Mouse (Mus musculus): ENCODE data around the gene Txndc12. TPM values are rescaled to one million over a fixed set of nuclear protein-coding genes. Genes with fewer than 3 reads are reported as not detected.
A peak's percentile ranks its signal among the peaks of the same experiment; 100 is the strongest.

Txndc12 gene
- total and polyA plus RNA-seq, 3 experiments = 45.5 to 62.3 (median 52.7) TPM

DNA sequence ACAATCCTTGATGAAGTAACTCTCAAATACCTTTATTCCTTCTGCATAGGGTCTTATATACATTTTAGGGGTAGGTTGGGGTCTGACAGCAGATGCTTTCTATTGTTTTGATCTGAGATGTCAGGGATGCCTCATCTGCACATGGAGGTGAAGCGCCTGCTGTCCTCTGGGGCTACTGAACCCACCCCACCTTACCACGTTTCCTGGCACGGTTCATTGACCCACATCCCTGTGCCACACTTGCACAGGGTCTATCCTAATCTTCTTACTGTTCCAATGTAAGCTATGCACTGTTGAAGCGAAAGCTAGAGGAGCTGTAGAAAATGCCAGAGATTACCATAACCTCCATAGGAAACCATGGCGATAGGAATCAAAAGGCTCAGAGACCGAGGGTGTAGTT, 22.9 kb upstream of the Txndc12 start:
- Histone ChIP-seq H3K4me1 (ENCODE audit: control insufficient read depth in 1 of 2, insufficient read depth in 2 of 2) (no peaks in the 10 kb centered on the region), H3K4me2 (ENCODE audit: insufficient read depth, low read depth, poor library complexity, severe bottlenecking) (no peak overlapping the region), H3K36me3 (replicated peaks in 1 of 2; ENCODE audit: control insufficient read depth in 1 of 2, insufficient read depth in 1 of 2, low read length in 1 of 2) (peaks cover 3 to 5% of the 10 kb centered on the region in 2 experiments), H3K9ac (ENCODE audit: insufficient read depth, low read depth) (no peak overlapping the region), H3K4me3 (replicated peaks in 1 of 3; ENCODE audit: low read depth in 2 of 3, low read length in 2 of 3, poor library complexity in 1 of 3) (no peak overlapping the region), H3K27me3 (replicated peaks) (no peaks in the 10 kb centered on the region), H3K27ac (ENCODE audit: insufficient read depth, low read depth) (no peak overlapping the region), H3K9me3 (replicated peaks; ENCODE audit: low read length) (no peaks in the 10 kb centered on the region), H3K79me2 (replicated peaks; ENCODE audit: control insufficient read depth, extremely low read depth, insufficient read depth, poor library complexity, severe bottlenecking) (no peaks in the 10 kb centered on the region)
- in situ Hi-C loops (cut with MboI; ENCODE audit: low pct_ligation_motif_present, low pct_unique_long_range_greater_than_20kb, low sequenced_read_pairs) (no loop called here), dilution Hi-C loops (cut with MboI; ENCODE audit: extremely low pct_ligation_motif_present, extremely low pct_unique_long_range_greater_than_20kb, low sequenced_read_pairs) (no loop called here)
- DNase-seq (ENCODE audit: extremely low read depth) = no peak
- no peak for TF ChIP-seq TBP (conservative IDR thresholded peaks at IDR 0.05; ENCODE audit: low read depth, low read length)
- TF ChIP-seq USF2 (conservative IDR thresholded peaks at IDR 0.05; ENCODE audit: low read depth, low read length) = no peak
- no peak for TF ChIP-seq POLR2AphosphoS2 (IDR thresholded peaks at IDR 0.05; ENCODE audit: low read depth, low read length)
- TF ChIP-seq TCF12 (IDR thresholded peaks at IDR 0.05; ENCODE audit: low read depth, low read length) = no peak
- TF ChIP-seq MEF2A (IDR thresholded peaks at IDR 0.05; ENCODE audit: borderline replicate concordance, low read depth, low read length) = no peak
- TF ChIP-seq POLR2A (IDR thresholded peaks at IDR 0.05; ENCODE audit: low read depth, low read length) = no peak
- TF ChIP-seq CTCF (conservative IDR thresholded peaks at IDR 0.05 in 1 of 2, IDR thresholded peaks at IDR 0.05 in 1 of 2; ENCODE audit: low read depth in 2 of 2, low read length in 2 of 2) = no peak
- no peak for TF ChIP-seq MXI1 (IDR thresholded peaks at IDR 0.05; ENCODE audit: low read depth, low read length)
- TF ChIP-seq E2F4 (IDR thresholded peaks at IDR 0.05; ENCODE audit: insufficient replicate concordance, low read depth, low read length) = no peak
- TF ChIP-seq JUN (IDR thresholded peaks at IDR 0.05; ENCODE audit: insufficient read depth, low read depth, low read length) = no peak
- TF ChIP-seq RAD21 (IDR thresholded peaks at IDR 0.05; ENCODE audit: low read depth, low read length) = no peak
- no peak for TF ChIP-seq SMC3 (IDR thresholded peaks at IDR 0.05; ENCODE audit: low read depth, low read length)
- no peak for TF ChIP-seq CHD2 (IDR thresholded peaks at IDR 0.05; ENCODE audit: low read length)
- TF ChIP-seq ZKSCAN1 (IDR thresholded peaks at IDR 0.05; ENCODE audit: borderline replicate concordance, low read depth, low read length) = no peak
- no peak for TF ChIP-seq RCOR1 (conservative IDR thresholded peaks at IDR 0.05; ENCODE audit: low read depth, low read length)
- no peak for TF ChIP-seq GABPA (IDR thresholded peaks at IDR 0.05; ENCODE audit: insufficient replicate concordance, low read depth, low read length)

DNA sequence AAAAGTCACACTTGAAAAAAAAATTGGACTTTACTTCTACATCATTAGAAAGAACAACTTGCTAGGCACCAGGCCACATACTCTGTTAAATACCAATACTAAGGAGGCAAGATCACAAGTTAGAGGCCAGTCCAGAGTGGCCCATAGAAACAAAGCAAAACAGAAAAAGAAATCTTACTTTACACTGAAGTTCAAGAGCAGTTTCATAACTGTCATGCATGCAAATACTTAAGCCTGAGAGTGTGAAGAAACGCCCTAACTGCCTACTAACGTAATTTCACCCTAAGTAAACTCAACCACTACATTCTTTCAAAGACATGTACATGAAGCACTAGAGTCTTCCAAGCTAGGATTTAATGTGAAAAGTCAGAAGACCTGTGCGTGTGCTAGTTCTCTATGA, 8.7 kb upstream of the Txndc12 start:
- Histone ChIP-seq H3K4me2 (ENCODE audit: insufficient read depth, low read depth, poor library complexity, severe bottlenecking) (peak overlapping the region; percentile 78), H3K36me3 (replicated peaks in 1 of 2; ENCODE audit: control insufficient read depth in 1 of 2, insufficient read depth in 1 of 2, low read length in 1 of 2) (peaks cover 39 to 63% of the 10 kb centered on the region in 2 experiments)
- dilution Hi-C loops (cut with MboI; ENCODE audit: extremely low pct_ligation_motif_present, extremely low pct_unique_long_range_greater_than_20kb, low sequenced_read_pairs) = no loop called here
- TF ChIP-seq USF1 (IDR thresholded peaks at IDR 0.05; ENCODE audit: low read depth, low read length) = no peak
- no peak for TF ChIP-seq KAT2A (IDR thresholded peaks at IDR 0.05; ENCODE audit: insufficient replicate concordance, low read length)
- TF ChIP-seq IRF4 (IDR thresholded peaks at IDR 0.05; ENCODE audit: low read depth, low read length) = peak; percentile 75
- no peak for TF ChIP-seq UBTF (IDR thresholded peaks at IDR 0.05; ENCODE audit: low read depth, low read length)
- TF ChIP-seq NELFE (IDR thresholded peaks at IDR 0.05; ENCODE audit: low read depth, low read length) = no peak
- TF ChIP-seq ZNF384 (IDR thresholded peaks at IDR 0.05; ENCODE audit: low read depth, low read length) = no peak
- TF ChIP-seq RCOR1 (conservative IDR thresholded peaks at IDR 0.05; ENCODE audit: low read depth, low read length) = no peak
- TF ChIP-seq TCF12 (IDR thresholded peaks at IDR 0.05; ENCODE audit: low read depth, low read length) = 0 out of 2 replicates have a peak, but pooled peaks have one; percentile 20
- no peak for TF ChIP-seq GABPA (IDR thresholded peaks at IDR 0.05; ENCODE audit: insufficient replicate concordance, low read depth, low read length)
- TF ChIP-seq MAFK (IDR thresholded peaks at IDR 0.05; ENCODE audit: insufficient replicate concordance, low read length) = no peak
- 0 out of 2 replicates have a peak, but pooled peaks have one; percentile 20 for TF ChIP-seq JUND (conservative IDR thresholded peaks at IDR 0.05; ENCODE audit: low read depth, low read length)
- TF ChIP-seq ELF1 (IDR thresholded peaks at IDR 0.05; ENCODE audit: low read depth, low read length) = no peak
- TF ChIP-seq POLR2AphosphoS2 (IDR thresholded peaks at IDR 0.05; ENCODE audit: low read depth, low read length) = no peak
- TF ChIP-seq BHLHE40 (IDR thresholded peaks at IDR 0.05; ENCODE audit: low read depth, low read length) = no peak
- peak; percentile 14; the same call in 1 of the 2 replicates for TF ChIP-seq ETS1 (conservative IDR thresholded peaks at IDR 0.05; ENCODE audit: low read depth, low read length)
- no peak for TF ChIP-seq MYC (IDR thresholded peaks at IDR 0.05; ENCODE audit: low read depth, low read length)
- TF ChIP-seq JUN (IDR thresholded peaks at IDR 0.05; ENCODE audit: insufficient read depth, low read depth, low read length) = peak; percentile 23; the same call in 1 of the 2 replicates
- TF ChIP-seq POLR2A (IDR thresholded peaks at IDR 0.05; ENCODE audit: low read depth, low read length) = no peak
- TF ChIP-seq ZC3H11A (IDR thresholded peaks at IDR 0.05; ENCODE audit: low read depth, low read length) = no peak
- TF ChIP-seq PAX5 (IDR thresholded peaks at IDR 0.05; ENCODE audit: low read length) = no peak
- TF ChIP-seq MXI1 (IDR thresholded peaks at IDR 0.05; ENCODE audit: low read depth, low read length) = peak; percentile 53; the same call in 1 of the 2 replicates
- TF ChIP-seq HCFC1 (IDR thresholded peaks at IDR 0.05; ENCODE audit: low read depth, low read length) = no peak
- TF ChIP-seq CHD1 (IDR thresholded peaks at IDR 0.05; ENCODE audit: low read depth, low read length) = peak; percentile 63; the same call in 1 of the 2 replicates
- TF ChIP-seq RAD21 (IDR thresholded peaks at IDR 0.05; ENCODE audit: low read depth, low read length) = no peak

More for the DNA sequence above, 8.7 kb upstream of the Txndc12 start:
- Histone ChIP-seq H3K4me1 (ENCODE audit: control insufficient read depth in 1 of 2, insufficient read depth in 2 of 2) (peaks cover 8 to 38% of the 10 kb centered on the region in 2 experiments), H3K9ac (ENCODE audit: insufficient read depth, low read depth) (peak overlapping the region; percentile 24; the same call in 1 of the 2 replicates), H3K27ac (ENCODE audit: insufficient read depth, low read depth) (peak overlapping the region; percentile 87), H3K4me3 (replicated peaks in 1 of 3; ENCODE audit: low read depth in 2 of 3, low read length in 2 of 3, poor library complexity in 1 of 3) (no peak overlapping the region), H3K9me3 (replicated peaks; ENCODE audit: low read length) (no peaks in the 10 kb centered on the region), H3K79me2 (replicated peaks; ENCODE audit: control insufficient read depth, extremely low read depth, insufficient read depth, poor library complexity, severe bottlenecking) (peaks cover 5% of the 10 kb centered on the region), H3K27me3 (replicated peaks) (no peaks in the 10 kb centered on the region)
- in situ Hi-C loops (cut with MboI; ENCODE audit: low pct_ligation_motif_present, low pct_unique_long_range_greater_than_20kb, low sequenced_read_pairs) = no loop called here
- peak; percentile 45 for DNase-seq (ENCODE audit: extremely low read depth)

Measured in CH12.LX (cell line).